Comparison of ENCODE assay signal across 21 mouse cellular contexts in the genomic region with DNA sequence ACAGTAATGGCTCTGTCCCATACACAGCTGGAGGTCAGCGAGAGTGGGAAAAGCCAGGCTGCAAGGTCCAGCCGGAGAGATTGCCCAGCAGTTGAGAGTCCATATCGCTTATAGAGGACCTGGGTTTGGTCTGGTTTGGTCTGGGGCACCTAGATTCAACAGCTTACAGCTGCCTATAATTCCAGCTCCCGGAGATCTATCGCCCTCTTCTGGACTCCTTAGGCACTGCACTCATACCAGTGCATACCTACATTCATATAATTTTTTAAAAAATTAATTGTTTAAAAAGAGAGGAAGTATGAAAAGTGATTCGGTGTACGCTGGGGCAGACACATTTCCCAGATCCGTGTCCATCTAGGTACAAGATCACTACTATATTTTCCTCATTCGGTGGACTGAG. TPM values are rescaled to one million over a fixed set of nuclear protein-coding genes. Genes with fewer than 3 reads are reported as not detected.
DNase-seq lines count a peak whose midpoint lies in the region; ATAC-seq and TF ChIP-seq lines count a peak whose summit lies in the region.
"Had no signal": no experiment of that assay in that cellular context is flagged by ENCODE, and none has a peak within 500 bp of the region (broad histone marks: within the 10 kb centered on the region; RNA-seq: fewer than 3 reads in every experiment).

No protein-coding gene starts in this region.

- no peaks in the 10 kb centered on the region for H3K36me3 ChIP-seq in intestine, postnatal 0 days (ENCODE audit: control insufficient read depth, insufficient read depth)
- H3K36me3 ChIP-seq in intestine, embryonic 16.5 days (ENCODE audit: control insufficient read depth, insufficient read depth, low read length): no peaks in the 10 kb centered on the region
- no peaks in the 10 kb centered on the region for H3K36me3 ChIP-seq in lung, postnatal 0 days (ENCODE audit: insufficient read depth, low read length)
- H3K36me3 ChIP-seq: heart, embryonic 15.5 days; hindbrain, embryonic 12.5 days; intestine, embryonic 15.5 days had no signal

- H3K27me3 ChIP-seq in intestine, postnatal 0 days (replicated peaks; ENCODE audit: control insufficient read depth, insufficient read depth, low read length): no peaks in the 10 kb centered on the region
- no peaks in the 10 kb centered on the region for H3K27me3 ChIP-seq in intestine, embryonic 16.5 days (replicated peaks; ENCODE audit: control insufficient read depth, insufficient read depth, low read length)
- no peaks in the 10 kb centered on the region for H3K27me3 ChIP-seq in lung, postnatal 0 days (replicated peaks; ENCODE audit: insufficient read depth, low read length)
- H3K27me3 ChIP-seq: heart, embryonic 15.5 days; hindbrain, embryonic 12.5 days; intestine, embryonic 15.5 days; Patski had no signal

- peak; percentile 39; the same call in 1 of the 2 replicates for TF ChIP-seq CTCF in intestine, postnatal 0 days (IDR thresholded peaks at IDR 0.05; ENCODE audit: low read depth)
- 0 out of 2 replicates have a peak, but pooled peaks have one; percentile 12 for TF ChIP-seq CTCF in lung, postnatal 0 days (IDR thresholded peaks at IDR 0.05)

- no peak for TF ChIP-seq EP300 in lung, postnatal 0 days (IDR thresholded peaks at IDR 0.05)

- H3K4me1 ChIP-seq in intestine, postnatal 0 days (replicated peaks; ENCODE audit: control insufficient read depth, insufficient read depth, low read length): no peaks in the 10 kb centered on the region; the same call in 1 of the 2 replicates
- H3K4me1 ChIP-seq in intestine, embryonic 16.5 days (ENCODE audit: control insufficient read depth, insufficient read depth, low read length): peaks cover 7% of the 10 kb centered on the region; the same call in 1 of the 2 replicates
- H3K4me1 ChIP-seq in lung, postnatal 0 days (ENCODE audit: insufficient read depth, low read depth, low read length): no peaks in the 10 kb centered on the region

- ATAC-seq in intestine, postnatal 0 days: no peak
- ATAC-seq in intestine, embryonic 16.5 days: no peak
- no peak for ATAC-seq in lung, postnatal 0 days
- 0 out of 2 replicates have a peak, but pooled peaks have one; percentile 15 for ATAC-seq in erythroblast, adult 5-6 weeks (replicated peaks; ENCODE audit: low FRiP score, poor library complexity, severe bottlenecking)
- ATAC-seq: forebrain, embryonic 14.5 days; intestine, embryonic 15.5 days; midbrain, embryonic 16.5 days; Patski had no signal

- no peak overlapping the region for H3K27ac ChIP-seq in intestine, postnatal 0 days (ENCODE audit: low read depth, low read length)
- H3K27ac ChIP-seq in intestine, embryonic 16.5 days (ENCODE audit: low read length): no peak overlapping the region
- H3K27ac ChIP-seq in lung, postnatal 0 days (ENCODE audit: low read length): no peak overlapping the region
- H3K27ac ChIP-seq: heart, embryonic 15.5 days; hindbrain, embryonic 12.5 days; intestine, embryonic 15.5 days had no signal

- H3K4me3 ChIP-seq in intestine, postnatal 0 days (ENCODE audit: low read depth, low read length): no peak overlapping the region
- no peak overlapping the region for H3K4me3 ChIP-seq in intestine, embryonic 16.5 days (ENCODE audit: low read length)
- H3K4me3 ChIP-seq in lung, postnatal 0 days (ENCODE audit: low read depth, low read length): no peak overlapping the region
- H3K4me3 ChIP-seq: heart, embryonic 15.5 days; hindbrain, embryonic 12.5 days; intestine, embryonic 15.5 days had no signal

- no peak for DNase-seq in lung, postnatal 0 days (ENCODE audit: low spot score)
- no peak for DNase-seq in lung, postnatal 36 days
- peak; percentile 44 for DNase-seq in ES-CJ7 (ENCODE audit: low read depth, low spot score)
- DNase-seq in urinary bladder, adult 2 months (ENCODE audit: low spot score): no peak
- DNase-seq in ovary, postnatal 36 days (ENCODE audit: low spot score): no peak
- DNase-seq: cerebellum, postnatal 10 days; heart, adult 18-20 months; kidney, postnatal 10 days; lung, adult 2 months; spleen, adult 18-20 months had no signal

- no peak overlapping the region for H3K4me2 ChIP-seq in intestine, postnatal 0 days (replicated peaks; ENCODE audit: low read depth)
- no peak overlapping the region for H3K4me2 ChIP-seq in intestine, embryonic 16.5 days (ENCODE audit: low read depth, low read length)
- no peak overlapping the region for H3K4me2 ChIP-seq in lung, postnatal 0 days (replicated peaks; ENCODE audit: low read depth, low read length)
- H3K4me2 ChIP-seq: heart, embryonic 15.5 days; hindbrain, embryonic 12.5 days; intestine, embryonic 15.5 days had no signal

- H3K9me3 ChIP-seq in intestine, postnatal 0 days (ENCODE audit: control insufficient read depth): no peaks in the 10 kb centered on the region
- no peaks in the 10 kb centered on the region; the same call in 1 of the 2 replicates for H3K9me3 ChIP-seq in intestine, embryonic 16.5 days (ENCODE audit: control insufficient read depth, low read length)
- H3K9me3 ChIP-seq in lung, postnatal 0 days (ENCODE audit: low read length): no peaks in the 10 kb centered on the region
- H3K9me3 ChIP-seq: heart, embryonic 15.5 days; hindbrain, embryonic 12.5 days; intestine, embryonic 15.5 days had no signal

- 90% methylated on average over 9 of the region's 9 CpGs for WGBS in intestine, postnatal 0 days
- 86% methylated on average over 9 of the region's 9 CpGs for WGBS in intestine, embryonic 16.5 days
- 86% methylated on average over 9 of the region's 9 CpGs for WGBS in lung, postnatal 0 days

- no peak overlapping the region for H3K9ac ChIP-seq in intestine, postnatal 0 days (ENCODE audit: low read depth, low read length)
- no peak overlapping the region for H3K9ac ChIP-seq in intestine, embryonic 16.5 days (ENCODE audit: low read depth, low read length)
- no peak overlapping the region for H3K9ac ChIP-seq in lung, postnatal 0 days (replicated peaks; ENCODE audit: low read depth)
- H3K9ac ChIP-seq: heart, embryonic 15.5 days; hindbrain, embryonic 12.5 days; intestine, embryonic 15.5 days had no signal

RNA-seq across cellular contexts. Expression of a gene that starts 9.4 kb away (rescaled TPM):
- polyA plus RNA-seq in intestine, postnatal 0 days (2015; fragmentation: Nextera tagmentation; extraction: Ambion mirVana): 0.16 and 0.17 TPM in 2 replicates
- 5.3 and 6.1 TPM in 2 replicates for polyA plus RNA-seq in intestine, embryonic 16.5 days (2015; fragmentation: Nextera tagmentation; extraction: Ambion mirVana)
- polyA plus RNA-seq in lung, postnatal 0 days (2015; fragmentation: Nextera tagmentation; extraction: Ambion mirVana): 0.12 and 0.37 TPM in 2 replicates
- total RNA-seq in erythroblast, adult 5-6 weeks (2015; ENCODE audit: low replicate concordance): not detected in 2 replicates
- total RNA-seq in erythroblast, adult 5-6 weeks (2017; ENCODE audit: low replicate concordance): not detected in 2 replicates
- polyA plus RNA-seq in urinary bladder, adult 2 months (2012; rRNA removed): 1.7 and 2.2 TPM in 2 replicates
- total RNA-seq: layer of hippocampus, adult 8-10 months; megakaryocyte progenitor cell, adult 5-6 weeks had no signal
